Mouse (Mus musculus) liver (tissue): Measurements from ENCODE around the gene Nrcam.

Experiments used
- DNase-seq: peaks from one replicate; pipeline ENCODE4 v3.0.0-alpha.2; 2020; ENCODE audit warnings: mixed read lengths

The Nrcam gene

DNA sequence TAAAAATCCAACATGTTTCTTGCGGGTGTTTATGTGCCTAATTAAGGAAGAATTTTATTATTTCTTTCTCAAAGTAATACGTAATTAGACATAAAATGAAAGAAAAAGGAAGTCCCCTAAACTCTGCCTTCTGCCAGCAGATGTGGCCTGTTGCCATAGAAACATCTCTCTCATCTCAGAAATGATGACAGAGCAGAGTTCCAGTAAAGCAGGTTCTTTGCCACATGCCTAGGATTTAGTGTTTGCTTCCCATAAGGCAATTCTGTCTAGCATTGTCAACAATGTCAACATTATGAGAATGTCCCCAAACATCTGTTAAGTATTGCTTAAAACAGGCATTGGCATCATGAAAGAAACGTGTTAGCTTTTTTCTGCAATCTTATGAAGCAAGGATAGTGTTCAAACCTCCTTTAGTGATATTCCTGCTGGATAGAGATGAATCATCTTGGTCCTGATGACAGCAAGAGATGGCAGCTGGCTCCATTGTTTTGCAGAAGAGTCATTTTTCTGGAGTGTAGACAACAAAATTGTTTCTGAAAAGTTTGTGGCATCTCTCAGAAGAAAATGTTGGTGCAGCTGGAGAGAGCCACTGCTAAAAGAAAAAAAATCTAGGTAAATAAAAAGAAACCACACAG, 42.5 kb downstream of the Nrcam start:
- DNase-seq: no peak

DNA sequence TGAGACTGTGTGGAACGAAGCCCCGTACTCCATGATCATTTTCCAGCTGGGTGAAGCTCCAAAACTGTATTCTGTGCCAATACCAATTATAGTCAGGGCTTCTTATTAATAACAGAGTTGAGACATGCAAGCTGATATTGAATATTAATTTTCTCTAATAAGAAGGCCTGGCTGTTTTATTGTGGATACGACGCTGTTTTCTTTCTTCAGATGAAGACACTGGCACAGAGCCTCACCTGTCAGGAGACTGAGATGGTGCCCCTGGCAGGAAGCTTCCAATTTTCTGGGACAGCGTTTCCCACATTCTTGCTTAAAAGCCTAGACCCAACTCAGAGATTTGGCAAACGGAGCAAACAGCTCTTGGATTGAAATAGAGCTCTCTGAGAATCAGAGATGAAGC, 47.3 kb downstream of the Nrcam start:
- no peak for DNase-seq

DNA sequence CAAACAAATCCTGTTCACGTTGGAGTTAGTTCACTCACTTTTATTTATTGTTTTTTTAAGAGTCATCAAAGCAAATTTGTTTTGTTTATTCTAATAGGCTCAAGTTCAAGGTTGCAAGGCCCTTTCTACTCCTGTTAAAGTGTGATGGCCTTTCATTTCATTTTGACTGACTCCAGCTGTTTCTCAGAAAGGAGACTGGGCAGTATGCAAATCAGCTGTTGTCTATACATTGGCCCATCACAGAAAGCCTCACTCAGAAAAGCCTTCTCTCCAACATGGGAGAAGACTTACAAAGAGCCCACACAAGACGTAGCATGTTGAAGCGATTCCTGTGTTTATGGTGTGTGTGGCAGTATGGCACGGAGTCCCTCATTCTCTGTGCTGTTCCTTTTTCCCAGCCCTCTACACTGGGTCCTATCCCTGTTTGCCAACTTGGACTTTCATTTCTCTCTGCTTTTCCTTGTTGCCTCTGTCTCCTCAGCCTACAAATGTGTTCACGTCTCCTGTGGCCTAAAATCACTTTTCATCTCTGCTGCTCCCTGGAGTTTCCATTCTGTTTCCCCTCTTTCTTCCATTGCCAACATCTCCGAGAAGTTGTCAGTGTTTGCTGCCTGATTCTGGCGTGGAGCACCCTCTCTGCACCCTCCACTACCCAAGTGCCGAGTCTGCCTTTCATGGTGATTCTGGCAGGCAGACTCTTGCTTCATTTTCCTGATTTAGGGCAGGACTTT, 49.9 kb downstream of the Nrcam start:
- DNase-seq: no peak

DNA sequence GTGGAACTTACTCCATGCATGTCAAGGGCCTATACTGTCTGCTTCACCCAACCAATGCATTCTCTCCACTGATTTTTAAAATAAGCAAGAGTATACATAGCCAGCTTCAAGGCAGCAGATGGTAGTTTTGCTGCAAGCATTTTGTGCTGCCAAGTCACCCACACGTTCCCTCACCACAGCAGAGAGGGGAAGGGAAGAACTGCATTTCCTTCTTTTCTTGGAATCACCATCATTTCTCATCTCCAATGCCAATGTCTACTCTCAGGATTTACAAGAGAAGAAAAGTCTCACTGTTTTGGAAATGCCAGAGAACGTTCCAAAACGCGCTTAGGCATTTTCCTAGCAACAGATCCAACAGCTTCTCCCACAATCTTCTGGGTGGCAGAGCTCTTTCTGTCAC, 52.1 kb downstream of the Nrcam start:
- no peak for DNase-seq

DNA sequence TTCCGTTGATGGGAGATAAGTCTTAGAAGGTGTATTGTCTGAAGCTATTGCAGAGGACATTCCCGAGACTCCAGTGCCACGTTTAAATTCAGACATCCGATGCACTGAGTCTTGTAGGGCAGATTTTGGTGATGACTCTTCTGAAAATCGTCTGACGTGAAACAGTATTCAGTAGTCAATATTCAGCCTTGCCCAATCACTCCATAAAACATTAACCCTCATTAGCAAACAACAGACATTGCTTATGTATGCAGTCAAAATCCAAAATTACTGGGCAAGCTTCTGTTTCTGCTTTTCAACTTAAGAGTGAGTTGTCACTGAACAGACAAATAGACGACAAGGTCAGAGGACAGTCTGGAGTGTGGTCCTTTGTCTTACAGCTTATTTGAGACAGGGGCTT, 57.7 kb downstream of the Nrcam start:
- DNase-seq: no peak

DNA sequence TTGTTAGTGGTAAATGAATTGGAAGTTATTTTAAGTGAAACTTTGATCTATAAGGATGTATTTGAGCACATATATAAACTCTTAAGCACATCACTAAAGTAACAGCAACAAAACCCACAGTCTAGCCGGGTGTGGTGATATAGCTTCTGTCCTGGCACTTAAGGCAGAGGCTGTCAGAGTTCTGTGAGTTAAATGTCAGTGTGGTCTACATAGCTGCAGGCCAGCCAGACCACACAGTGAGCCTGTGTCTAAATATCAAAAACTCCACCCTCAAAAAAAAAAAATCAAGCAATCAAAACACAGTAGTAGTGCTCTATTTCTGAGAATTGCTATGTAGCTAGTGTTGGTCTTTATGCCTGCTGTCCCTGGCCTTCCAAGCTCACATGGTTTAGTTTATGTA, 59.5 kb downstream of the Nrcam start:
- DNase-seq: no peak

DNA sequence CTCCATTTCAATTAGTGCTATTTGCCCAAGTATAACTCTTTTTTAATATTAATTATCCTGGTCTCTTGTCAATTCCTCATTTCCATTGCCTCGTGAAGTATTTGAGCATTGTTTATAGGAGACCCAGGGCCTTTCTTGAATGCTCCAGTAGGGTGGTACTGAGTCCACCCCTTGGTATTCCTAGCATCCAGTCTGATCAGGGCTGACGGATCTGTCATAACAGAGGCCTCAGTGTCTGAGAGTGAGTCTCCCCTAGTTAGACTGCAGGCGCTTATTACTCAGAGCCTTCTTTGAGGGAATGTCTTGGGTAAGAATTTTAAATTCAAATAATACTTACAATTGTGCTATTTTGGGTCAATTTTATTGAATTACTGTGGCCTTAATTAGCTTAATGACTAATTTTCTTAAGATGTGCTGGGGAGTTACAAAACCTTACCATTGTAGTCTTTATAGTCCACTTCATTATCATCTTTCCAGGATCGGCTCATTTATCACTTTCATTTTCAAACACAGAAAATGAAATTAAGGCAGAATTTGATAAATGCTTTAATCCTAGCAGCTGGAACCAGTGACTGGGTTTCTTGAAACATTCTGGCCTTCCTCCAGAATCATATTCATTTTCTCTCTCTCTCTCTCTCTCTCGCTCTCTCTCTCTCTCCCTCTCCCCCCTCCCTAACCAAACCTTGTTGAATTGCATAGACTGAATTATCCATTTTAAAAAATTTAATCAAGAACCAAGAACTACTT, 61.9 kb downstream of the Nrcam start:
- DNase-seq: no peak

DNA sequence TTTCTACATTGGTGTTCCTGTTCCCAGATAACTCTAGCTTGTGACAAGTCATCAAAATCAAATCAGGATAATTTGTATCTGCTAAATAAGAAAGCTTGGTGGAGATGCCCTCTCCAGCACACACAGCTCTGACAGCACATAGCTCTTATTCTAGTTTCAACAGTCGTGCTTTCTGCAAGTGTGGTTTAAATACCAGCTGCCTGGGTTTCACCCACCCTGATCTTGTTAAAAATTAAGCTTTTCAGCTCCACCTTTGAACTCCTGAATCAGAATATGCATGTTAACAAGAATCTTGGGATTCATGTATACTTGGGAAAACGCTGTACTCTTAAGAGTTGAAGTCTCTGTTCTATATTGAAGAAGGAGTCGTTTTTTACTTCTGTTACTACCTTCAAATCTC, 66.2 kb downstream of the Nrcam start:
- no peak for DNase-seq

DNA sequence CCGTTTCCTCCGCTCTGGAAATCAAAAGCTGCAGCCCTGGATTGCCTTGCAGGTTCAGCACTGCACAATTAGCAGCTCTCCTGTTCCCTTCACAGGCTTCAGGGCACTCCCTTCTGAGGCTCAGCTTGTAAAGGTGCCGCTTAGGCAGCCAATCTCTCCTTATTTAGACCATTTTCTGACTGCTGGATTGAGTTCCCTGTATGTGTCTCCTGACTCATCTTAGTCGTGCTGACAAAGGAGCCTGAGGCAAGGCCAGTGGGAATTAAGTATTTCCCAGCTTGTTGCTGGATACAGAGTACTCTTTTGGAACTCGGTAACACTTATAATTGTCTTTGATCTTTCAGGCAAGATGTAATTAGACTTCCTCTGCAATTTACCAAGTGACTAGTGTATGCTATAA, 69.1 kb downstream of the Nrcam start:
- no peak for DNase-seq

DNA sequence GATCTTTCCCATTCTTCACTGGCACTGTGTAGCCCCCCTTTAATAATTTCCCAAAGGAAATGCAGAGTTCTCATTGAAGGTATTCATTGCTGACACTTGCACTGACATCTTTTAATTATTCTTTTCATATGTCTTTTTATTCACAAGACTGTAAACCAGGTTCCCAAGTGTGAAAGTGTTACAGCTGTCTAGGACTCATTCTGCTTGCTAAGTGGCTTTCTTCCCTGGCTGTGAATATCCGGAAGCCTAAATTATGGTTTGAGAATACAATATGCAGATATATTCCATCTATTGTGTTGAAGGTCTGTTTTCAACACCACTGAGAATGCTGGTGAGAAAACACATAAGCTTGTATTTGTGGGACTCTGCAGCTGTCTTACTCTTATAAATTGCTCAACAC, 73.4 kb downstream of the Nrcam start:
- DNase-seq: no peak

DNA sequence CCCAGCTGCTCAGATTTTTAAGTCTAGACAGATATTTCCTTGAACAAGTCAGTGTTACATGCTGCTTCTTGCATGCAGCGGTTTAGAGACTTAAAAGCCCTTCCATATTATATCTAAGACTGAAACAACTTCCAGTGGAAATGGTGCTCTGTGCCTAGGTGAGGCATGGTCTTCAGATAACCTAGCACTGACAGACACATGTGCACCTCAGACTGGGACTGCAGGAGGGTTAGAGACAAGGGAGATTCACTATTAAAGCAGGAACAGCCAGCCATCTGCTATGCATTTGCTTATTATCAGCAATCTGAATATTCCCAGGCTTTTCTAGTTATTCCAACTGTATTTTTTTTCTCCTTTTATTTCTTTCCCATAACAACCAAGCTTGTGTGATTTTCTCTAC, 74.6 kb downstream of the Nrcam start:
- DNase-seq: no peak

DNA sequence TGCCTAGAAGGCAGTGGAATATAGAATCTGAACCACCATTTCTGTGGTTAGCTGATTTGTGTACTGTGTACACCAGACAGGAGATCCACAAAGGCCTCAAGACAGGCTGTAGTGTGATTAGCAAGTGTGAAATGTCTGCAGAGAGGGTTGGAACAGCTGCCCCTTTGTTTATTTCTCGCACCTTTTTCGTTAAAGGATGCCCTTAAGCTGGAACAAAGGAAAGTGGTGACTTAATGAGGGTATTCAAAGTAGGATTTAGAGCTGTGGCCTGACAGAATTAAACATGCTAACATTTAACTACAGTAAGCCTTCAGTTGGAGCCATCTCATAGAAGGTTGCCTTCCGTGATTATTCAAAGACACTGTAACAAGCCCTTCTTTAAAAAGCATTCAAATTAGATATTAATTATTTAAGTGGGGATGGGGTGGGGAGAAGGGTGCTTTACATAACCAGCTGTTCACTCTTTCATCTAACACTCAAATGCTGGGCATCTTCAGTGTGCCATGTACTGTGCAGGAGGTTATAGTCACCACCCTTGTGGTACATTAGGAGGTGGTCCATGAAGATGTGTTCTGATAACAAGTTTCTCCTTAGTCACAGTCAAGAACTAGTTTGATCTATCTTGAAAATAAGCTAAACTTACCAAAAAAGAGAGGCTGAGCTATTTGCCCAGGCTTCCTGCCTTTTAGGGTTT, 75.2 kb downstream of the Nrcam start:
- no peak for DNase-seq

DNA sequence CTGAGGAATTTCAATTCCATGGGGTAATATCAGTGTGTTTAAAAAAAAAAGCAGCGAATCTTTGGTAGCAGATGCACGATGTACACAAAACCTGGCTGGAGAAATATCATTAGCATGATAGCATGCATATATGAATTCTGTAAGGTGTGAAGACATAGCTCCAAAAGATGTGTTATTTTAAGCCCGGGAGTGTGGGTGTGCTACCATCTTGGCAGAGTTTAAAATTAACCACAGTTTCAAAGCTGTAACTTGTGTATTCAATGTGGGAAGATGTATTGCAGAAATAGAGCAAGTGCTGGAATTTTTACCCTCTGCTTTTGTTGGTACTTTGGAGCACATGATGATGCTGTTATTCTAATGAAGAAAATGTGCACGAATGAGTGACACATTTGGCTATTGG, 81.1 kb downstream of the Nrcam start:
- DNase-seq: no peak

DNA sequence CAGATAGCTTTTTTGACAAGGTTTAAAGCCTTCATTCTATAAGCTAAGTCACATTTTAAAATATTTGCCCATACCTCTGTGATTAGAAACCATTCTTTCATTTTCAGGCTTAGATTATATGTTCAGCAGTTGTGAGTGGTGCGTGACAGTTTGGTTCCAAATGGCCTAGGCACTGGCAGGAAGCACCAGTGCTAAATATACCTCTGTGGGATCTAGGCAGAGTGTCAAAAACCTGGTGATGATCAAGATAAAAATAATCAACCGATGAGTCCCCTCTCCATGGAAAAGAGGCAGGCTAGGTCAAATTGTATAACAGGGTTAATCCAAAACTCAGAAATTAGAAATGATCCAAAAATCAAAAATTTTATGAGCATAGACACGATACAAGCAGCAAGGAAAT, 82.3 kb downstream of the Nrcam start:
- no peak for DNase-seq

DNA sequence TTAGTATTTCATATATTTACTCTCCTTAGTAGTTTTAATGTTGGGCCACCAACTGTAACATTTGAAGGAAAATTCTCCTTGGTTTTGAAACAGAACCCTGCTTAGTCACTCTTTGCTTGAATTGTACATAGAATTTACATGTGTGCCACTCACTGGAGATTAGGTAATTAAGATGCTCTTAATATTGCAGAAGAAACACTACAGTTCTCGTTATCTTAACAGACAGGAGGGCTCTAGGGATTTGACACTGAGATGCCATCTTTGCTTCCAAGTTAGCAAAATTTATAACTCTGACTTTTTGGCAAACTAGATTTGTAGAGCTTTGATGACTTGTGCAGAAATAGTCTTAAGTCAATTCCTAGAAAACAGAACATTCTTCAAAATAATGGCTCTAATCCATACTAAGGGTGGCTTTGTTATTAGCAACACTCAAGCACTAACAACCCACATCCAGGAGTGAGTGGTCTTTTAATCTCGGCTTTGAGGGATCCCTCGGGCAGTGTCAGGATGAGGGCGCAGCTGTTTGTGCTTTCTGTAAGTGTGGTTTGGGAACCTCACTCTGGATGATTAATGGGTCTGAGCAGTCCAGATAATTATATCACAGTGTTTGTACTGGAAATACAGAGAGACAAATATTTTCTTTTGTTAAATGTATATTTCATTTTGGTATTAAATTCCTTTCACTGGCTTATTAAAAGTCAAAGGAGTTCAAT, 93.6 kb downstream of the Nrcam start:
- DNase-seq: no peak

DNA sequence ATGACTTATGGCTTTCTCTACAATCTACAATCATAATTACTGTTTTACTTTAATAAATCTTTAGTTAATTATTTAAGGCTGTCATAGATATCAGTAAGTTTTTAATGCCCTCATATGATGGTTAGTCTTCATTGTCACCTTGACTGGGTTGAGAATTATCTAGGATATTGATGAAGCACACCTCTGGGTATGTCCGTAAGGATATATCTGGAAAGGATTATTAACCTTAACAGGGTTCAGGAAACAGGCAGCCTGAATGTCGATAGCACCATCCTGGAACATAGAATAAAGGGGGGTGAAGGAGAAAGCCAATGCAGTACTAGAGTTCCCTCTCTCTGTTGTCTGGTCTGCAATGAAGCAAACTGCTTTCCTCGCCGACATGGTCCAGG, 94.2 kb downstream of the Nrcam start:
- no peak for DNase-seq

DNA sequence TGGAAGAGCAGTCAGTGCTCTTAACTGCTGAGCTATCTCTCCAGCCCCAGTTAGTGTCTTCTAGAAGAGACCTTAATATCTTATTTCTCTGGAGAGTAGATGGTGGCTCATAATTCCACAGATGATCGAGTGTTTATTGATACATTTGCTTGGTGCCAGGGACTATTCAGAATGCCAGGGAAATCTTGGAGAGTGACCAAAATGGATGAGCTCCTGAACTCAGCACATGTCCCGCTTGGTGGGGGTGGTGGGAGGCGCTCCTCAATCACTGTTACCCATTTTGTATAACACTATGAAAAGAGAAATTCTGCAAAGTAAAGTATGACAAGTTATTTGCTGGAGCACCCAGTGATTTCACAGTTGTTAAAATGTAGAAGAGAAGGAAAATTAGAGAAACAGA, 95.3 kb downstream of the Nrcam start:
- DNase-seq: no peak

DNA sequence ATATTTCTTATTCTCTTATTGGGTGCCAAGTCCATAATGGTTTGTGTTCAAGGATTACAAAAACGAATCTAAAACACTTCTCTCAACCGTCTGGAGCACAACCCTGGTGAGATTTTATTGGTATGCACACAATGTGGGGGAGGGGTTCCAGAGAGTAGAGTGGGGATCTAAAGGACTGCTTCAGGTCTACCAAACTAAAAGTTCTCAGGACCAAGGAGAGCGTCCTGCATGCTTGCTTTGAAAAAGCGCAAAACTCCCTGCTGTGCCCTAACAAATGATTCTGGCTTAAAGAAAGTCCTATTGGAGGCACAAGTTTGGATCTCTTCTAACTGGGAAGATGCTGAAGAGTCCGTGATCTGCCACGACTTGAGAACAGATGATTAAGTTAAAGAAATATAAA, 96.4 kb downstream of the Nrcam start:
- DNase-seq: no peak

DNA sequence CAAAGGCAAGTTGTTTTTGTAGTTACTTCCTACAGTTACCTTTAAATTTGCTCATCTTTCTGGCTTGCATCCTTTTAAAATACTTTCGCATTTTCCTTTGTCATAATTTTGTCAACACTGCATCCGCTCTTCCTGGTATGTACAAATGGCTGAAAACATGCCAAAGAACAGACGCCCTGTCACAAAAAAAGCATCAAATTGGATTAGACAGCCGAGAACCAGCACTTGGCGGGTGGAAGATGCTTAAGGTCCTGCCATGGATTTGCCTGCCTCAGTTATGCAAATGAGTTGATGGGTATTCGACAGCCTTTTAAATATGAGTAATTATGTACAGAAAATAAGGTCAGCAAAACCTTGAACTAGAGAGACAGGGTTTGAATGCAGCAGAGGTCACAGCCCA, 101.7 kb downstream of the Nrcam start:
- no peak for DNase-seq

DNA sequence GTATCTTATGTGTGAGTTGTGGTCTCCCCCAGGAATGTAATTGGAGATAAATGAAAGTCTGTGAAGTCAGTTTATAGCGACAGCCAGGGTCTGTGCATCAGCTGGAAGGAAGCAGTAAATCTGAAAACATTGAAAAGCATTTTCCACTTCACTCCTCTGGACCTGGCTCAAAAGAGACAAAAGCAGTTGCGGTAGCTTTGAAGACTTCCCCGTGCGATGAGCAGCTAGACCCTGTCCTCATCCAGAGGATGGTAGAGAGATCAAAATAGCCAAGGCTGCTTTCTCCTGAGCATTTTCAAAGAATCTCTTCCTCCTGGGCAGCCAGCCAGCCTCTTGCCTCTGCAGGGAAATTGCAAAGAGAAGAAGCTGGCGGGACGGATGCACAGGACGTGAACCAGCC, 102.3 kb downstream of the Nrcam start:
- DNase-seq: no peak

DNA sequence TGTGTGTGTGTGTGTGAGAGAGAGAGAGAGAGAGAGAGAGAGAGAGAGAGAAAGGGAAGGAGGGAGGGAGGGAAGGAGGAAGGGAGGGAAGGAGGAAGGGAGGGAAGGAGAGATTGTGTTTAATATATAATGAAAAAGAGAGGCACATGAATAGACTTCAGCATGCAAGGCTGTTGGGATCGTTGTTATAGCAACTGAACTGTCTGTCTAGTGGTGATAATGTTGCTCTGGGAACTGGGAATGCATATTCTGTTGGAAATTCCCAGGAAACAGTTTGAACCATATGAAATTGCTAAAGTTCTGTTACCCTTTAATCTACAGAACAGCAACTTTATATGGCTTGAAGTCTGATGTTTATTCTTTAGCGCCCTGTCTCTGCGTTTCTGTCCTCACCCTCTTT, 104.0 kb downstream of the Nrcam start:
- no peak for DNase-seq

DNA sequence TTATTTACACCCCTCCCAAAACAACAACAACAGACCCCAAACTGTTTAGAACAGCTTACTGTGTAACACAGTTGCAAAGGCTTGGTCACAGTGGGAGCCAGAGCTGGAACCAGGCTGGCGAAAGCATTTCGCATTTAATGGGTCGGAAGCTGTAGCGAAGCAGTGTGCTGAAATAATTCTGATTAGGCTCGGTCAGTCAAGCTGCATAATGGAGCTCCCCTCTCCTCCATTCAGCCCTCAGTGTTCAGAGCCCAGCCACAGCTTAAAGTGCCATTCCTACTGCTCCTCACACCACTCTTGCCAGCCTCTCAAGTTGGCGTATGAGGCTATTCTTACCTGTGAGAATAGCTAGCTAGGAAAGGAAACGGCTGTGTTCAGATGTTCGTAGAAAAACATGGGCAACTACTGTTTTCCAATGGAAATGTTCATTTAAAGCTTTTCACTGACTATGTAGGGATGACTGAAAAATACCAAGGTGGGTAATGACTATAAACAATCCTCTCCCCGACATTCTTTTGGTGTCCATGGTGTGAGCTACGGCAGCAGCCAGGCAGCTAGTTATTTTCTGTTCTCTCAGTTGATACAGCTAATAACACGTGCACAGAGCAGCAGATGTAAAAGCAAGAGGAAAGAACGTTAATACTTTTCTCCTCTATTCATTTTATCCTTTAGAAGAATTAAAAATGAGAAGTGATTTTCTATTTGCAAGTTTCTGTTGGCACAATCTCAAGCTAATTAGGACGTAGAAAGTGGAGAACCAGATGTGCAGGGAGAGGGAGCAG, 108.6 kb downstream of the Nrcam start:
- DNase-seq: no peak
